ENCODE assay signal across 12 mouse cellular contexts in the genomic region with DNA sequence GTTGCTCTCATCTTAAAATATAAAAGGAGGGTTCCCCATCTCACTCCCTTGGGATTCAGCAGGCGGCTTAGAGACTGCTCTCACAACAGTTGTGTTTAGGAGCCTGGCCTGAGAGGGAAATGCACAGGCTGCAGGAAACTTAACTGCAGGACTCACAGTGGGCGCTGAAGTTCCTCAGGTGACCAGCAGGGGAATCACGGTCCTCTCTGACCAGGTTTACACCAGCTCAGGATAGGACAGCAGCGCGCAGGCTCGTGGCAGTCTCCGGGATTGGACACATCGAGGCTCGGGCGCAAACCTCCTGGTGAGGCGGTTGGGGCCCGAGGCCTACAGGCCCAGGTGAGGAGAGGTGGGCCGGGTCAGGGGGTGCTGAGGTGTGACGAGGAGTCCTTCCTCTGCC. TPM values are rescaled to one million over a fixed set of nuclear protein-coding genes. Genes with fewer than 3 reads are reported as not detected.
DNase-seq lines count a peak whose midpoint lies in the region; ATAC-seq and TF ChIP-seq lines count a peak whose summit lies in the region.
"Had no signal": no experiment of that assay in that cellular context is flagged by ENCODE, and none has a peak within 500 bp of the region (broad histone marks: within the 10 kb centered on the region; RNA-seq: fewer than 3 reads in every experiment).

Gene Ptpn20 (plus strand): TSS at position 257 of the 400 bp plus-strand sequence.

- no peak for ATAC-seq in liver, embryonic 14.5 days (ENCODE audit: insufficient read depth)
- no peak for ATAC-seq in liver, embryonic 11.5 days (replicated peaks; ENCODE audit: low FRiP score)
- ATAC-seq in common myeloid progenitor, adult 5-6 weeks (replicated peaks; ENCODE audit: low read depth, poor library complexity, severe bottlenecking) = 0 out of 2 replicates have a peak, but pooled peaks have one; percentile 29

- peak; percentile 18 to 24 for DNase-seq in cerebellum, postnatal 10 days
- no peak for DNase-seq in cerebellum, postnatal 4 days (ENCODE audit: low spot score in 2 of 2)
- DNase-seq in liver, embryonic 14.5 days (ENCODE audit: low read depth in 3 of 3, low spot score in 3 of 3) = no peak
- DNase-seq in liver, embryonic 11.5 days (ENCODE audit: low spot score) = no peak
- DNase-seq in retina, embryonic 14.5 days (ENCODE audit: low spot score) = peak; percentile 21
- no peak for DNase-seq in cerebellum, postnatal 25 days
- DNase-seq in natural killer cell, adult 2 months (ENCODE audit: low spot score in 2 of 2) = no peak
- DNase-seq: liver, embryonic 13.5 days had no signal

- H3K36me3 ChIP-seq in liver, embryonic 14.5 days (replicated peaks; ENCODE audit: control insufficient read depth, insufficient read depth, low read depth) = no peaks in the 10 kb centered on the region
- no peaks in the 10 kb centered on the region for H3K36me3 ChIP-seq in liver, embryonic 11.5 days (ENCODE audit: control insufficient read depth, insufficient read depth, low read length)
- H3K36me3 ChIP-seq: hindbrain, embryonic 15.5 days; liver, embryonic 13.5 days; neural tube, embryonic 13.5 days had no signal

- peak; percentile 64 for TF ChIP-seq CTCF in liver, embryonic 14.5 days (IDR thresholded peaks at IDR 0.05; ENCODE audit: low read depth)

- H3K27ac ChIP-seq in liver, embryonic 14.5 days = no peak within 1 kb of the TSS
- H3K27ac ChIP-seq in liver, embryonic 11.5 days (ENCODE audit: low read depth, low read length) = no peak within 1 kb of the TSS
- H3K27ac ChIP-seq: hindbrain, embryonic 15.5 days; liver, embryonic 13.5 days; neural tube, embryonic 13.5 days had no signal

- TF ChIP-seq EP300 in liver, embryonic 14.5 days (IDR thresholded peaks at IDR 0.05; ENCODE audit: low read depth) = no peak

- H3K4me2 ChIP-seq in liver, embryonic 14.5 days (ENCODE audit: low read depth) = no peak within 1 kb of the TSS
- H3K4me2 ChIP-seq in liver, embryonic 11.5 days = no peak within 1 kb of the TSS
- H3K4me2 ChIP-seq: hindbrain, embryonic 15.5 days; liver, embryonic 13.5 days; neural tube, embryonic 13.5 days had no signal

- H3K9me3 ChIP-seq in liver, embryonic 14.5 days (ENCODE audit: control insufficient read depth, low read length) = no peaks in the 10 kb centered on the region
- H3K9me3 ChIP-seq in liver, embryonic 11.5 days (ENCODE audit: control insufficient read depth, low read length) = no peaks in the 10 kb centered on the region
- H3K9me3 ChIP-seq: hindbrain, embryonic 15.5 days; liver, embryonic 13.5 days; neural tube, embryonic 13.5 days had no signal

- H3K4me3 ChIP-seq in liver, embryonic 14.5 days (ENCODE audit: insufficient read depth in 1 of 2, low read depth in 2 of 2, low read length in 2 of 2) = no peak within 1 kb of the TSS
- no peak within 1 kb of the TSS for H3K4me3 ChIP-seq in liver, embryonic 11.5 days (ENCODE audit: low read depth, low read length)
- H3K4me3 ChIP-seq: hindbrain, embryonic 15.5 days; liver, embryonic 13.5 days; neural tube, embryonic 13.5 days had no signal

- H3K27me3 ChIP-seq in liver, embryonic 14.5 days (ENCODE audit: control insufficient read depth, insufficient read depth, low read length) = no peaks in the 10 kb centered on the region
- H3K27me3 ChIP-seq in liver, embryonic 11.5 days (replicated peaks; ENCODE audit: control insufficient read depth, insufficient read depth, low read length) = no peaks in the 10 kb centered on the region
- H3K27me3 ChIP-seq: hindbrain, embryonic 15.5 days; liver, embryonic 13.5 days; neural tube, embryonic 13.5 days had no signal

- no peaks in the 10 kb centered on the region for H3K4me1 ChIP-seq in liver, embryonic 14.5 days (replicated peaks; ENCODE audit: control insufficient read depth in 2 of 2, insufficient read depth in 2 of 2, low read length in 1 of 2)
- H3K4me1 ChIP-seq in liver, embryonic 11.5 days (replicated peaks; ENCODE audit: control insufficient read depth, insufficient read depth, low read length) = no peaks in the 10 kb centered on the region
- H3K4me1 ChIP-seq: hindbrain, embryonic 15.5 days; liver, embryonic 13.5 days; neural tube, embryonic 13.5 days had no signal

- no peak within 1 kb of the TSS for H3K9ac ChIP-seq in liver, embryonic 14.5 days (replicated peaks)
- H3K9ac ChIP-seq in liver, embryonic 11.5 days (ENCODE audit: low read depth, low read length) = no peak within 1 kb of the TSS
- H3K9ac ChIP-seq: hindbrain, embryonic 15.5 days; liver, embryonic 13.5 days; neural tube, embryonic 13.5 days had no signal

- 56% methylated on average over 14 of the region's 14 CpGs for WGBS in liver, embryonic 14.5 days (ENCODE audit: insufficient replicate concordance)
- 57% methylated on average over 14 of the region's 14 CpGs for WGBS in liver, embryonic 11.5 days

RNA-seq across cellular contexts. Expression of gene Ptpn20, which starts in this region (rescaled TPM):
- polyA plus RNA-seq in liver, embryonic 14.5 days (2012; rRNA removed) = 0.06 TPM in 2 replicates
- 0.06 and 0.10 TPM in 2 replicates for polyA plus RNA-seq in liver, embryonic 14.5 days (2014; fragmentation: Nextera tagmentation; extraction: Ambion mirVana)
- polyA plus RNA-seq in liver, embryonic 11.5 days (2014; fragmentation: Nextera tagmentation; extraction: Ambion mirVana) = 0.18 and 0.32 TPM in 2 replicates
- total RNA-seq in common myeloid progenitor, adult 5-6 weeks (2017) = not detected in 2 replicates
- polyA plus RNA-seq: C2C12 had no signal

Comparison
In these comparisons a context has a peak if more than half of its experiments do, and no peak if none do; other contexts are left out.
1. DNase-seq: peak in cerebellum, postnatal 10 days (2 of 2) and retina, embryonic 14.5 days (single experiment); none in cerebellum, postnatal 4 days (0 of 2), liver, embryonic 14.5 days (0 of 3), liver, embryonic 11.5 days (single experiment), cerebellum, postnatal 25 days (0 of 2) and natural killer cell, adult 2 months (0 of 2).
2. Peak in ATAC-seq in common myeloid progenitor, adult 5-6 weeks; RNA of the gene not detected or under 1 TPM.